Mouse (Mus musculus): Measurements from ENCODE around the gene Prkcz. TPM values are rescaled to one million over a fixed set of nuclear protein-coding genes. Genes with fewer than 3 reads are reported as not detected.
"Not testable (repeated sequence)": the region's sequence is repeated elsewhere in the genome, so short reads cannot be mapped to it uniquely, and the experiment has no call there.

Gene Prkcz
- total RNA-seq, 1 experiment from 2014 or later = not detected

- ATAC-seq (replicated peaks; ENCODE audit: low read depth, poor library complexity, severe bottlenecking) = no peak
Measured at GRCm38 (mm10) chr4:155360856-155361255, 305 bp downstream of the Prkcz start.

DNA sequence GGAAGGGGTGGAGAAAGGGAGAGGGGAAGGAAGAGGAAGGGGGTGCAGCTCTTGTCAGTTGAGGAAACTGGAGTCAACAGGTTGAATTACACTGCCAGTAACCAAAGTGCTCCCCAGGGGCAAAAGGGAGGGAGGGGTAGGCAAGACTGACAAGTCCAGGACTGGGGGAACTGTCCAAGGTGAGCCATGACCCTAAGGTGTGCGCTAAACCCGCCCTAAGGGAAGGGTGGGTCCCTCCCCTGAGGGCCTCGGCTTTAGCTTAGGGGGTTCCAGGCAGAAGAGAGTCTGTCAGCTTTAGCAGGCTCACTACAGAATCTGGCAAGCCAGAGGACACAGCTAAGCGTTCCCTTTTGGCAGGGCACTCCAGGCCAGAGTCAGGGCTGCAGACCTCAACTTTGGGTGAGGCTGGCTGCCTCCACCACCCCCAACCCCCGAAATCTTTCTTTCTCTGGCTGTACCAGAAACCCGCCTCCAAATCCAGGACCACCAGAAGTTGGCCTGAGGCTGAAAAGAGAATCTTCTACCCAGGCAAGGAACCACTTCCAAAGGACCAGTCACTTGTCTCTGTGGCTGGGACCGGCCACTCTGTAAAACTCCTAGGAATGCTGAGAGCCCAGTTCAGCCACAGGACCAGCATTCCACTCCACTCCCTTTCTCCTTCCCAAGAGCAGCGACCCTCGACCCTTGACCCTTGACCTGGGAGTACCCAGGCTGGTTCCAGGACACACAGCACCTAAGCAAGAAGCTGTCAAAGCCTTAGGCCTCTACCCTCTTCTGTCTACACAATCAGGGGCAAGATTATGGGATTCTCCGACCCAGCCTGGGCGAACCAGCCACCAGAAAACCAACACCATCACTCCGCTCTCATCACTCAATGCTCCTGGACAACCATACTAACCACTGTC lies 1.3 kb downstream of the Prkcz start:
- ATAC-seq (replicated peaks; ENCODE audit: low read depth, poor library complexity, severe bottlenecking) = no peak

GRCm38 (mm10) chr4:155357601-155358000 lies 3.6 kb downstream of the Prkcz start:
- ATAC-seq (replicated peaks; ENCODE audit: low read depth, poor library complexity, severe bottlenecking) = no peak

DNA sequence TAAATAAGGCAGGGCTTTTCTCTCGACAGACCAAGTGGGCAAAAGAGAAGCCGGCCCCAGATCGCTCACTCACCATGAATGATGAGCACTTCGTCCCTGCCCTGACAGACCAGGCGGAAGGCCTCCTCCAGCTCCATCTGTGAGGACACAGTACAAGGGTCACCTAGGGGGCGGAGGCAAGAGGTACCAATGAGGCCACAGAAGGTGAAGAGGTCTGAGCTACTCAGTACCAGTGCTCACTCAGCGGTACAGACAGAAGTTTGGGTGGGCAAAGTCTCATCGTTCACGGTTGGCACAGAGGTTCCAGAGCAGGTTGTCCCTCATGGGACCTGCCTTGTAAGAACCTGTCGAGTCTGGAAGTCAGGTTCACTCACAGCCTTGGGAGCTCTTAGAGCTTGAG lies 4.8 kb downstream of the Prkcz start:
- ATAC-seq (replicated peaks; ENCODE audit: low read depth, poor library complexity, severe bottlenecking) = no peak

DNA sequence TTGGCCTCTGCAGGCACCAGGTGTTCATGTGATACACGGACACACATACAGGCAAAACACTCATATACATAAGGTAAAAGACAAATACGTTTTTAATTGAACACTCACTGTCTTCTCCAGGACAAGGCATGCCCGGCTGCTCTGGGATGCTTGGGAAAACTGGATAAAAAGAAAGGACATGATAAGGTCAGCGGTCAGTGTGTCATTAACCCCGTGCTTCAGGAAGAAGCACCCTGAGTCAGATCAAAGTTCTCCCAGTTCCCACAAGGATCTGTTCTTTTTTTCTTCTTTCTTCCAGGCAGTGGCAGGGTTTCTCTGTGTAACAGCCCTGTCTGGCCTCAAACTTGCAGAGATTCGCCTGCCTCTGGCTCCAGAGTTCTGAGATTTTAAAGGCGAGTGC lies 6.6 kb downstream of the Prkcz start:
- ATAC-seq (replicated peaks; ENCODE audit: low read depth, poor library complexity, severe bottlenecking) = no peak

DNA sequence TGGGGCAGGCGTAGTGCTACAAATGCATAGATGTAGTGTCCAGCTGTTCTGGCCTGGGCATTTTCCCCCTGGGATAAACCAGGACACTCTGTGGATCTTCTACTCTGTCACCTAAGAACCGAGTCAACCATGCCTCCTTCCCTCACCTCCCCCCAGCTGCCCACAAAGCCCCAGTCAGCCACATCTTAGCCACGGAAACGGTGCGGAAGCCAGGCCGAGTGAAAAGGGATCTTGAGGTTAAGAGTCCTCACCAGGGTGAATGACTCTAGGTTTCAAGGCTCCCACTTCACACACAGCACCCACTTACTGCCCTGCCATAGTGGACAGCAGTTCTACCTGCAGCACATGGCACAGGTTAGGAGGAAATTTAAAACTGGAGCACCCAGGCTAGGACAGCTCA lies 7.1 kb downstream of the Prkcz start:
- ATAC-seq (replicated peaks; ENCODE audit: low read depth, poor library complexity, severe bottlenecking) = peak; percentile 76

DNA sequence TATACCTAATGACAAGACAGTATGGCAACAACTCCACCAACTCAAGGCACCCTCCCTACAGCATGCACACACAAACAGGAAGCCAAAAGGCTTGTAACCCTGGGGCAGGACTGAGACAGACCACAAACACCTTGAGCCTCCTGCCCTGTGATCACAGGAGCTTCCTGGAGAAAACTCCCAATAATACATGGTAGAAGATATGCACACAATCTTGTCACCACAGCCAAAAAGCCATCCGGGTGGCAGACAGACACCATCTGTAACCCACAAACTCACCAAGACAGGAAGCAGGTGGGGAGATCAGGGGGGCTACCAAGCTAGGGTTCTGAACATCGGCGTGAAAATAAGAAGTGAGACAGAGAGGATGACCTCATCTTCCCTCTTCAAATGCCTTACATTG lies 8.6 kb downstream of the Prkcz start:
- ATAC-seq (replicated peaks; ENCODE audit: low read depth, poor library complexity, severe bottlenecking) = peak; percentile 78

DNA sequence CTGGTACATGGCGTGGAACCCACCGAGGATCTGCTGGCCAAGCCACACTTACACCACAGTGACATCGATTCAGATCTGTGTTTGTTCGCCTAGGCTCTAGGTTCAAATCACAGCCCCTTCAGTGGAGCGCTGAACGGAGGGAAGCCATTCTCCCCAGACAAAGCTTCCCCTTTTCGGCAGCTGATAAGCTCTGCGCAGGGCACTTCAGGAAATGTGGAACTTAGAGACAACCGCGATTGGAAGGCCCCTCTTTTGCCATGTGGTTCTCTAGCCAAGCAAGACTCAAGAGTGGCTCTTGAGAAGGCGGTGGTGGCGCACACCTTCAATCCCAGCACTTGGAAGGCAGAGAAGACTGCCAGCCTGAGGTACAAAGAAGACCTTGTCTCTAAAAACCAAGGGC lies 14.8 kb downstream of the Prkcz start:
- peak; percentile 94 for ATAC-seq (replicated peaks; ENCODE audit: low read depth, poor library complexity, severe bottlenecking)

DNA sequence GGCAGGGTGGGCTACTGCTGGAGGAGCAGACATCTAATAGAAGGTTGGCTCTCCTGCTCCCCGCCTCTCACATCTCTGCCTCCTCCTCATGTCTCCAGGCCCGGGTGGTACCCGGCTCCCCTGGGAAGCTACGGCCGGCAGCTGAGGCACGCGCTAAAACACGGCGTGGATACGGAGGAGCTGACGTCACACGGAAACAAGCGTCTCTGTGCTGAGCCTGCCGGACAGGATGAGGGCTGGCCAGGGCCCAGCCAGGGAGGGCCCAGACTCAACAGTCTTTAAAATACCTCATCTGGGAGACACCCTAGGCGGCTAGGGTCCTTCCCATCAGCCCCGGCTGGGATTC lies 15.6 kb downstream of the Prkcz start:
- ATAC-seq (replicated peaks; ENCODE audit: low read depth, poor library complexity, severe bottlenecking) = no peak

DNA sequence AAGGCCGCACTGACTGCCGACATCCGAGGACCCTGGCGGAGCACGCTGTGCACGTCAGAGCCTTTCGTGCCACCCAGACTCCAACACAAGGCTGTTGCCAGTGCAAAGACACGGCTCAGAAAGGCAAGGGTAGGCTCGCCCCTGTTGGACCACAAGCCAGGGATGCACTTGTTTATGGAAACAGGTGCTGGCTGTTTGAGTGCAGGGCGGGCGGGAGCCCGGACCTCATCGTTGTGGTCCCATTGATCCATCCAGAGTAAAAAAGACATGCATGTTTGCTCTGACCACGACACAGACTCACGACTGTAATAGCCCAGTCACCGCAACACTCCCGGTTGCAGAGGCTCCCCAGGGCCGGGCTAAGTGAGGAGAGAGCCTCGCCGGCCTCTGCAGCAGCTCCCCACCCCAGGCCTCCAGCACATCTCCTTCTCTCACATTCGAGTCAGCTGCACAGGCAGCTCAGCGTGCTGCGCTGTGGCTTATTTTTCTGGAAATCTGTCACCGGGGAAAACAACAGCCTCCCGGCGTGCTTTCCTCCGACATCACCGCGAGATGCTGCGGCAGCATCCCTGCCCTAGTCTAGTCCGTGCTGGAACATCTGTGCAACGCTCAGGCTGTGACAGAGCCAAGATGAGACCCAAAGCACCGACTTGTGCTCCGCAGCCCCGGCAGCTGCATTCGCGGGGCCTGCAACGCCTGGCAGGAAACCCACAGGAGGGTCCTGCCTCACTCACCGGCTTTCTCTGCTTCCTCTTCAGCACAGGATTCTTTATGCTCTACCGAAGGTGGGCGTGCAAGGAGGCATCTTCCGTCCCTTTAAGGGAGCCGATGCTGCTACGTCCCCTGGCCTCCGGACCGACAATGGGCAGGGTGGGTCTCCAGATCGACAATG lies 16.2 kb downstream of the Prkcz start:
- peak; percentile 13; the same call in 1 of the 2 replicates for ATAC-seq (replicated peaks; ENCODE audit: low read depth, poor library complexity, severe bottlenecking)

- ATAC-seq (replicated peaks; ENCODE audit: low read depth, poor library complexity, severe bottlenecking) = no peak
Measured at GRCm38 (mm10) chr4:155344299-155344600, 16.9 kb downstream of the Prkcz start.

- no peak for ATAC-seq (replicated peaks; ENCODE audit: low read depth, poor library complexity, severe bottlenecking)
Measured at GRCm38 (mm10) chr4:155343415-155344298, 17.5 kb downstream of the Prkcz start.

DNA sequence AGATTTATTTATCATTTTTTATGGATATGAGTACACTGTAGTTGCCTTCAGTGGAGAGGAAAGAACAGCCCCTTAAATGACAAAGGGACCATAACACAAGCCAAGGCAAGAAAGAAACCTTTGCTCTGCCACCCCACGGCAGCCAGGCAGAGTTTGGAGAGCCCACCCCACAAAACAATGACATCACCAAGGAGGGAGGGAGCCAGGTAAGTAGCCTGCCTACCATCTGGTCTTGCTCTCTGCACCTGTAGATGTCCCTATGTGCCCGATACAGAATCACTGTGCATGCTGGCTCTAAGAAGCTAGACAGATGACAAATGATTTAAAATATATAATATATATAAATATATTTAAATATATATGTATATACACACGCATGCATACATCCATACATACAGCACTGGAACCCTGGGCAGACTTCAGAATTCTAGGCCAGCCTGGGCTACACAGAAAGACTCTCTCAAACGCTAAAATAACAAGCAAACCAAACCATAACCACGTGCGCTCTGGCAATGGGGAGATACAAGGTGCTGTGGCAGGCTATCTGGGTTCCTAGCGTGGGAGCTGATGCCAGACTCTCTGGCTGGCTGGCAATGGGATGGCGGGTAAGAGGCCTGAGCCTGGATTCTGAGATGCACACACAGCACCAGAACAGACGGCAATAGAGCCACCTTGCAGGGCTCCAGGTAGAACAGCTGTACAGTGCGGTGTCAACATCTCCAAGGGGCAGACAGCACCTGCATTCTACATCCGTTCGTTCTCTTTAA lies 24.7 kb downstream of the Prkcz start:
- no peak for ATAC-seq (replicated peaks; ENCODE audit: low read depth, poor library complexity, severe bottlenecking)

DNA sequence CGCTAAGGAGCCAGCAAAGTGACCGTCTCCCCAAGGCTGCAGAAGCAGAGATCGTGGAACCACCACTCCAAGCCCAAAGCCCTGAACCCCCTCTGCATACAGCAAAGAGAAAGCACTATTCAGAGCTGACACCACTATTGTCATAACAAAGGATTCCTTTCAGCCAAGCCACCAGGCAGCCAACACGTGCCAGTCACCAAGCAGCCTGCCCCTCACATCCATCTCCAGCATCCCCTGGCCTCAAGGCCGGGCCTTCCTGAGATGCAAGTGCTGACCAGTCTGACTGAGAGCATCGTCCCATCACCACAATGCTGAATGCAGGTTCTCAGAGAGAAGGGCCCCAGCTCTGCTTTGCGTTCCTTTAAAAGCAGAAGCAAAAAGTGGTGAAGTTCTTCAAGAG lies 28.9 kb downstream of the Prkcz start:
- no peak for ATAC-seq (replicated peaks; ENCODE audit: low read depth, poor library complexity, severe bottlenecking)

GRCm38 (mm10) chr4:155328385-155328784 lies 32.8 kb downstream of the Prkcz start:
- ATAC-seq (replicated peaks; ENCODE audit: low read depth, poor library complexity, severe bottlenecking) = not testable (repeated sequence)

GRCm38 (mm10) chr4:155325773-155326172 lies 35.4 kb downstream of the Prkcz start:
- no peak for ATAC-seq (replicated peaks; ENCODE audit: low read depth, poor library complexity, severe bottlenecking)

GRCm38 (mm10) chr4:155324511-155324910 lies 36.6 kb downstream of the Prkcz start:
- no peak for ATAC-seq (replicated peaks; ENCODE audit: low read depth, poor library complexity, severe bottlenecking)

- no peak for ATAC-seq (replicated peaks; ENCODE audit: low read depth, poor library complexity, severe bottlenecking)
Measured at GRCm38 (mm10) chr4:155323081-155323795, 37.9 kb downstream of the Prkcz start.

All from common myeloid progenitor, adult 5-6 weeks (primary cell).